Mouse (Mus musculus) embryonic facial prominence, embryonic 12.5 days (tissue): ENCODE data around the gene Skp1a. TPM values are rescaled to one million over a fixed set of nuclear protein-coding genes. Genes with fewer than 3 reads are reported as not detected.

Source experiments
- polyA plus RNA-seq: library from polyadenylated mRNA; unstranded; fragments of >200 nt; fragmentation: Nextera tagmentation; extraction: Ambion mirVana; gene quantifications from 2 replicates; pipeline ENCODE4 v1.2.1, GENCODE M21; 2016

Skp1a gene
- polyA plus RNA-seq, 1 experiment from 2014 or later, result 939 TPM

Other genes with a start within 250 kb of the Skp1a start
- 228 and 235 TPM in 2 replicates for gene Ube2b, start 231.2 kb upstream of the Skp1a start, polyA plus RNA-seq
- gene Cdkl3, start 227.8 kb upstream of the Skp1a start, polyA plus RNA-seq, result 13.4 TPM in 2 replicates
- gene Ppp2ca, start 133.3 kb upstream of the Skp1a start, polyA plus RNA-seq, result 106 and 108 TPM in 2 replicates
- not detected in 2 replicates for gene Olfr1373, start 86.5 kb upstream of the Skp1a start, polyA plus RNA-seq
- gene Olfr1371, start 18.0 kb upstream of the Skp1a start, polyA plus RNA-seq, result not detected in 2 replicates
- gene Tcf7, start 51.0 kb downstream of the Skp1a start, polyA plus RNA-seq, result 6.9 and 8.8 TPM in 2 replicates
- 218 and 222 TPM in 2 replicates for gene Vdac1, start 128.9 kb downstream of the Skp1a start, polyA plus RNA-seq
- gene 9530068E07Rik, start 164.4 kb downstream of the Skp1a start, polyA plus RNA-seq, result 184 and 193 TPM in 2 replicates